Mouse (Mus musculus) spleen, embryonic (tissue): Measurements from ENCODE around the gene Ulk3.

Source experiments
- CTCF ChIA-PET: fragments of 350-600 bp; sonication (Branson Sonifier 250); formaldehyde crosslinking; loops from one replicate; lab custom pipeline; 2022; lab: Charles Lee

The Ulk3 gene

DNA sequence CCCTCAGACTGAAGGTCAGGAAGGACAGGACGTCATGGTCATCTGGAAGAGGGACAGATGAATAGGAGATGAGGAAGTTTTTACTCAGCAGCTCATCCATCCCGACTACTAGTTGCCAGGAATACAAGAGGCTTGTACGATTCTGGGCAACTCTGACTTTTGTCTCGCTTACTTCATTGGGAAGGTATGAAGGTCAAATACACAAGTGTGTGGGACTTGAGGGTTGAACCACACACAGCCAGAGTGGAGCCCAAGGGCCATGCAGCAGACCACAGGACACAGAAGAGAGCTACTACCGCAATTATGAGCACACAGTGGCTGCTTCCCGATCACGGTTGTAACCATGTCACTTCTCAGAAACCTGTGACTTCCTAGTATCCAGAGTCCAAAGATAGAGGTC lies 23.3 kb downstream of the Ulk3 start:
- CTCF ChIA-PET = no interaction called here

GRCm38 (mm10) chr9:57613975-57614374 lies 24.7 kb downstream of the Ulk3 start:
- CTCF ChIA-PET = no interaction called here

GRCm38 (mm10) chr9:57614786-57615185 lies 25.5 kb downstream of the Ulk3 start:
- CTCF ChIA-PET = no interaction called here

- CTCF ChIA-PET = interaction anchor here (0.6 kb wide), 1 partner anchor 353 kb away, joined by 3 read pairs; no protein-coding TSS in a partner anchor
These were observed 28.4 kb downstream of the Ulk3 start for GRCm38 (mm10) chr9:57617556-57618169.

DNA sequence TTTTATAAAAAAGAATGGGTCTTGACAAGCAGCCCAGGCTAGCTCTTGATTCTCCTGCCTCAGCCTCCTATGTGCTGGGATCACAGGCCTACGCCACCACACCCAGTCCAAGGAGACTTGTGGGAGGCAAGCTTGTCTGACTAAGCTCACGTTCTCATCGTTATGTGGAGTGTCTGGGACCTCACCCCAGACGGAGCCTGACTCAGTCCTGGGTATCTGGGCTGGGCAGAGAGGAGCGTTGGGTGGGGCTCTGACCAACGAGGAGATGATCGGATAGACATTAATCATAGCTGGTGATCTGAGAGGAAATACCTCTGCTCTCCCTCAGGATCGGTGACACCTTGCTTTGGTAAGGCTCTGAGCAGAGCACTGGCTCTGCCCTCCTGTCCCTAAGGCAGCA lies 29.6 kb downstream of the Ulk3 start:
- CTCF ChIA-PET = no interaction called here

- CTCF ChIA-PET = interaction anchor here (0.6 to 0.7 kb wide), 3 partner anchors 16 to 464 kb away, joined by 3 to 6 read pairs (median 3); no protein-coding TSS in a partner anchor
These were observed 31.4 kb downstream of the Ulk3 start, which contains the start of gene Lman1l for GRCm38 (mm10) chr9:57620674-57621073. Gene Lman1l (minus strand): TSS chr9:57620774.

DNA sequence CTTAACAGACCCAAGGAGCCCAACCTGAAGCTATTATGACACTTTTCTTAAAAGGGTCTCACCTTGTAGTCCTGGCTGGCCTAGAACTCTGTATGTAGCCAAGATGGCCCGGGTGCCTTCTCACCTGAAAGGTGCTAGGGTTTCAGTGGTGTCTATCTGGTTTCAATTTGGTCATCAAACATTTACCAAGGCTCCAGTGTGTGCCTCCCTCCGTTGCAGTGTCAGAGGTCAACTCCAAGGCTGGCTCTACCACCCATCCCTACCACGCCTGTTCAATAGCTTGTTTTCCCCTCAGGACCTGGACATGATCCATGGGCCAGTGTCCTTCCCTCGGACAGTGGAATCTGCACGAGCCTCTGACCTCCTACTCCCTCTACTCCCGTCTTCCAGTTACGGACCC lies 35.0 kb downstream of the Ulk3 start:
- CTCF ChIA-PET = interaction anchor here (0.7 kb wide), 2 partner anchors 28 to 29 kb away, joined by 3 read pairs; partner anchors contain the start of gene Csk

DNA sequence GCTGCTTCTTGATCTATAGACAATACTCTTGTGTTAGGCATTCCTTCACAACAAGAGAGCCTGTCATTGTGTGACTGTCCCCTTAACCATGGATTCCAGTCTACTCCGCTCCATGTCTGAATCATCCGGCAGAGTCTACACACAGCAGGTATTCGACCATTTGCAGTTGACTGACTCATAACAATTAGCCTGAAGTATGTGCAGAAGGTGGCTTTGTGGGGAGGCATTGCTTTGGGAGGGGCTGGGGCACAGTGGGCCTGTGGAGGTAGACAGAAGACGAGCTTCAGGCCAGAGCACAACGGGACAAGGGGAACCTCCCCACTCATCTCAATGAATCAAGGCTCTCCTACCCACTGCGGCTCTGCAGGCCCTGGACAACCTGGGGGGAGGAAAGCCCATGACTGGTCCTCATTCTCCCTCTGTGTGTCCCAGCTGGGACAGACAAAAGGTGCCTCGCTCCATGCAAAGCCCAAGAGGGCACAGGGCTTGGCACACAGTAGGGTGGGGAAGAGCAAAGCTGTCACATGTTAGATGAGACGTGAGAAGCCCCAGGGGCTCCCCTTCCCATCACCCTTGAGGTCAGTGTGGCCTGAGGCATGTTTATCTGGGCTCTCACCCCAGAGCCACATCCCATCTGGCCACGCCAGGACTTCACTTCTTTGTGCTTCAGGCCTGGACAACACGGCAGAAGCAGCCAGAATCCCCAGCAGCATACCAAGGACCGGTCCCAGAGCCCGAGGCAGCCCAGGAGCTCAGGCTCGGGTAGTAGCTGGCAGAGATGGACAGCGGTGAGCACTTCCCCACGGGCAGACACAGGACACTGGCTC lies 36.6 kb downstream of the Ulk3 start:
- CTCF ChIA-PET = no interaction called here

DNA sequence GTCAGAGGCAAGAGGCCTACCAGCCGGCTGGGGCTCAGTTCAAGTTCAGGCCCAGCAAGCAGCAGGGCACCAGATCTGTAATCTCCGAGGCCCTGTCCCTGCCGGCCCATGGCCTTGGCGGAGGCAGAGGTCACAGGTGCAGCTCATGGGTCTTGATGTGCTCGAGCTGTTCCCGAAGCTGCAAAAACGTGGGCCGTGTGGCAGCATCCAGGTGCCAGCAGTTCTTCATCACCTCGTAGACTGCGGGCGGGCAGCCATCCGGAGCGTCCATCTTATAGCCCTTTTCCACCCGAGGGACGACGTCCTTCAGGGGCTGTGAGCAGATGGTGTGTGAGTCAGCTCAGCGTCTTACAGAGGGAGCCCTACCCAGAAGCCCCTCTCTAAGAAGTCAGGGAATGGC lies 37.9 kb downstream of the Ulk3 start:
- CTCF ChIA-PET = interaction anchor here (0.5 kb wide), 1 partner anchor 41 kb away, joined by 6 read pairs; no protein-coding TSS in a partner anchor

DNA sequence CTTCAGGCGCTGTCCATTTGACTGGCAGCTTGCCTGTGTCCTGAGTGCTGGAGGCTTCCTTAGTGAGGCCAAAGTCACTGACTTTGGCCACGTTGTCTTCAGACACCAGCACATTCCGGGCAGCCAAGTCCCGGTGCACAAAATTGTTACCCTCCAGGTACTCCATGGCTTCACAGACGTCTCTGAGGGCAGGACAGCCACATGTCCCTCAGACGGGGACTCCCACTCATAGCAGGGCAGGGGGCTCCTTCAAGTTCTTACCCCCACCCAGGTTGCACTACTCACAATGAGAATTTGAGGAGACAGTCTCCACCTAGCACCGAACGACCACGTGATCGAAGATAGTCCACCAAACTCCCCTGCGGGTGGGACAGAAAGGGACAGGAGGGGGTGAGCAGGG lies 38.6 kb downstream of the Ulk3 start:
- CTCF ChIA-PET = interaction anchor here (0.7 to 3.4 kb wide), 2 partner anchors 16 to 28 kb away, joined by 3 to 17 read pairs; no protein-coding TSS in a partner anchor

GRCm38 (mm10) chr9:57628717-57629116 lies 39.5 kb downstream of the Ulk3 start:
- CTCF ChIA-PET = interaction anchor here (0.7 to 3.4 kb wide), 4 partner anchors 9 to 27 kb away, joined by 3 to 17 read pairs (median 6); partner anchors contain the start of gene Csk

- CTCF ChIA-PET = interaction anchor here (0.9 to 3.4 kb wide), 4 partner anchors 8 to 26 kb away, joined by 3 to 17 read pairs (median 6); partner anchors contain the start of gene Csk
These were observed 40.0 kb downstream of the Ulk3 start for GRCm38 (mm10) chr9:57629118-57629874.

DNA sequence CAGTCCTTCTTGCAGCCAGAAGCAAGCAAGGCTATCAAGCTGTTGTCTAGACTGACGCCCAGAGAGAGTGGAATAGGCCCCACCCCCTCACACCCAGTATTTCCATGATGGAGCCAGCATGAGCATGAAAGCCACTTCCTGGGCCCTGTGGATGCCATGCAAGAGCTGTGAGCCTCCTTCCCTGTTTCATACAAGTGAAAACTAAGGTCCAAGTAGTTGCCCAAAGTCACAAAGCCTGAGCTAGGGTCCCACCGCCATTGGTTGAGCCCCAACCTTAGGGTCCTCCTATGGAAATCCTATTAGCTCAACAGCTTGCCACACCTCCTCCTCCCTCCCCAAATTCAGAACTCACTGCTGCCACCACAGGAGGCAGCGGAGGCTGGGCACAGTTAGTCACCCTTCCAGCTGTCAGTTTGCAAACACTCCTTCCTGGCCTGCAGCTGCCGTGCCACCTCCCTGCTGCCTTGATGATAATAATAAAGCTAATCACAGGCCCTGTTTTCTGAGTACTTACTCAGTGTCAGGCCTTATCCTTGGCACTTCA lies 44.3 kb downstream of the Ulk3 start:
- CTCF ChIA-PET = interaction anchor here (0.8 to 1.2 kb wide), 3 partner anchors 11 to 25 kb away, joined by 3 to 5 read pairs (median 4); no protein-coding TSS in a partner anchor

DNA sequence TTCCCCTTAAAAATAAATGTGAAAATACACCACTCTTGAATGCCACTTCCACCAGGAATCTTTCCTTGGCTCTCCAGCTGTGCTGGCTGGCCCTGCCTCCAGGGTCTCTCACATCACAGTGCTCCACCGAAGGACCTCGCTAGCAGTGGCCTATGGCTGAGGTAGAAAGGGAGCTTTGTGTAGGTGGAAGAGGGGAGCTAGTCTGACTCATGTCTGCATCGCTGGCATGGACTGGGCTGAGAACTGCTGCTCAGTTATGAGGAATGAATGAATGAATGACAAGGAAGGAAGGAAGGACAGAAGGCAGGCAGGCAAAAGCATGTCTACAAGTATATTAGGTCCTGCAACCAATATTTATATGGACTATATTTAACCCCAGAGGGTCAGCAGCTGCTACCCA lies 48.0 kb downstream of the Ulk3 start:
- CTCF ChIA-PET = interaction anchor here (0.6 to 1.0 kb wide), 3 partner anchors 8 to 11 kb away, joined by 3 to 10 read pairs (median 3); no protein-coding TSS in a partner anchor

- CTCF ChIA-PET = interaction anchor here (0.6 to 1.1 kb wide), 5 partner anchors 8 to 48 kb away, joined by 3 to 10 read pairs (median 3); no protein-coding TSS in a partner anchor
These were observed 48.6 kb downstream of the Ulk3 start for GRCm38 (mm10) chr9:57637741-57638322.

- CTCF ChIA-PET = interaction anchor here (0.6 to 1.3 kb wide), 5 partner anchors 13 to 49 kb away, joined by 3 to 7 read pairs (median 4); partner anchors contain the start of gene Csk
These were observed 49.6 kb downstream of the Ulk3 start for GRCm38 (mm10) chr9:57638651-57639459.

- CTCF ChIA-PET = interaction anchor here (0.6 to 1.3 kb wide), 4 partner anchors 8 to 115 kb away, joined by 3 to 7 read pairs (median 4); partner anchors contain the start of gene Csk
These were observed 50.5 kb downstream of the Ulk3 start for GRCm38 (mm10) chr9:57639661-57640328.

- CTCF ChIA-PET = interaction anchor here (0.6 to 1.0 kb wide), 2 partner anchors 9 to 12 kb away, joined by 3 to 4 read pairs; no protein-coding TSS in a partner anchor
These were observed 51.1 kb downstream of the Ulk3 start for GRCm38 (mm10) chr9:57640384-57640783.

GRCm38 (mm10) chr9:57641022-57641421 lies 51.8 kb downstream of the Ulk3 start:
- CTCF ChIA-PET = interaction anchor here (1.0 kb wide), 1 partner anchor 10 kb away, joined by 3 read pairs; no protein-coding TSS in a partner anchor
